8 mouse cellular contexts compared by ENCODE assay signal in genomic region chr12:79192193-79192592, GRCm38 (mm10). TPM values are rescaled to one million over a fixed set of nuclear protein-coding genes. Genes with fewer than 3 reads are reported as not detected.
A peak's percentile ranks its signal among the peaks of the same experiment; 100 is the strongest.
DNase-seq lines count a peak whose midpoint lies in the region; ATAC-seq and TF ChIP-seq lines count a peak whose summit lies in the region.

Gene Rdh11, minus strand, starts transcription at chr12:79192293.

- peaks cover 5% of the 10 kb centered on the region; the same call in 1 of the 2 replicates for H3K79me2 ChIP-seq in liver, adult 2 months (ENCODE audit: control insufficient read depth, insufficient read depth, low read length)

- H3K4me2 ChIP-seq in hindbrain, embryonic 13.5 days: peak within 1 kb of the TSS; percentile 76
- peak within 1 kb of the TSS; percentile 87 for H3K4me2 ChIP-seq in liver, embryonic 15.5 days

- H3K4me1 ChIP-seq in liver, adult 2 months (ENCODE audit: control insufficient read depth, insufficient read depth, low read length): peaks cover 11% of the 10 kb centered on the region
- peaks cover 20% of the 10 kb centered on the region for H3K4me1 ChIP-seq in hindbrain, embryonic 13.5 days (replicated peaks)
- H3K4me1 ChIP-seq in liver, embryonic 15.5 days (replicated peaks): peaks cover 23% of the 10 kb centered on the region

- DNase-seq in liver, adult 2 months (ENCODE audit: extremely low read depth, low read depth, low spot score): no peak
- no peak for DNase-seq in liver
- DNase-seq in brain, embryonic 14.5 days (ENCODE audit: low read depth): no peak
- DNase-seq in gastrocnemius, postnatal 25 days: no peak
- DNase-seq in cerebellum, postnatal 36 days: no peak
- no peak for DNase-seq in right cerebral cortex, adult 2 months (ENCODE audit: low spot score in 2 of 2)

- no peak for ATAC-seq in hindbrain, embryonic 13.5 days (ENCODE audit: low FRiP score)
- ATAC-seq in liver, embryonic 15.5 days (ENCODE audit: insufficient read depth): no peak

- no peak for TF ChIP-seq POLR2A in liver, adult 2 months (IDR thresholded peaks at IDR 0.05; ENCODE audit: extremely low read depth, insufficient read depth, low read length)
- TF ChIP-seq POLR2A in brain, embryonic 14.5 days (IDR thresholded peaks at IDR 0.05; ENCODE audit: borderline replicate concordance, extremely low read depth, insufficient read depth, insufficient read length, poor library complexity, severe bottlenecking): no peak

- TF ChIP-seq CTCF in liver, adult 2 months (IDR thresholded peaks at IDR 0.05; ENCODE audit: low read depth, low read length): no peak
- no peak for TF ChIP-seq CTCF in brain, embryonic 14.5 days (IDR thresholded peaks at IDR 0.05; ENCODE audit: borderline replicate concordance, extremely low read depth, insufficient read depth, insufficient read length)

- peak within 1 kb of the TSS; percentile 56 for H3K9ac ChIP-seq in liver, adult 2 months (ENCODE audit: low read depth, low read length)
- peak within 1 kb of the TSS; percentile 80 for H3K9ac ChIP-seq in hindbrain, embryonic 13.5 days
- peak within 1 kb of the TSS; percentile 66 for H3K9ac ChIP-seq in liver, embryonic 15.5 days

- 46% methylated on average over 6 of the region's 6 CpGs for WGBS in liver, adult 2 months
- 62% methylated on average over 6 of the region's 6 CpGs for WGBS in hindbrain, embryonic 13.5 days
- 62% methylated on average over 6 of the region's 6 CpGs for WGBS in liver, embryonic 15.5 days (ENCODE audit: insufficient replicate concordance)

- peak within 1 kb of the TSS; percentile 71 for H3K27ac ChIP-seq in liver, adult 2 months (replicated peaks; ENCODE audit: insufficient read depth, low read depth, low read length)
- H3K27ac ChIP-seq in hindbrain, embryonic 13.5 days: peak within 1 kb of the TSS; percentile 81
- peak within 1 kb of the TSS; percentile 76 for H3K27ac ChIP-seq in liver, embryonic 15.5 days (replicated peaks)

- H3K36me3 ChIP-seq in liver, adult 2 months (ENCODE audit: control insufficient read depth, insufficient read depth, low read length): peaks cover 13% of the 10 kb centered on the region
- peaks cover 13% of the 10 kb centered on the region for H3K36me3 ChIP-seq in hindbrain, embryonic 13.5 days
- peaks cover 13% of the 10 kb centered on the region for H3K36me3 ChIP-seq in liver, embryonic 15.5 days (replicated peaks)

- H3K9me3 ChIP-seq in hindbrain, embryonic 13.5 days: no peaks in the 10 kb centered on the region
- H3K9me3 ChIP-seq in liver, embryonic 15.5 days (replicated peaks): no peaks in the 10 kb centered on the region

- H3K27me3 ChIP-seq in liver, adult 2 months (ENCODE audit: control insufficient read depth, insufficient read depth, low read length): no peaks in the 10 kb centered on the region
- H3K27me3 ChIP-seq in hindbrain, embryonic 13.5 days: no peaks in the 10 kb centered on the region
- H3K27me3 ChIP-seq in liver, embryonic 15.5 days: no peaks in the 10 kb centered on the region

- peak within 1 kb of the TSS; percentile 76 for H3K4me3 ChIP-seq in liver, adult 2 months (ENCODE audit: insufficient read depth, low read depth, low read length)
- H3K4me3 ChIP-seq in hindbrain, embryonic 13.5 days: peak within 1 kb of the TSS; percentile 68
- peak within 1 kb of the TSS; percentile 68 for H3K4me3 ChIP-seq in liver, embryonic 15.5 days (replicated peaks)

RNA-seq across cellular contexts. Expression of gene Rdh11, which starts in this region (rescaled TPM):
- 53.1 and 60.5 TPM in 2 replicates for total RNA-seq in liver, adult 2 months (2014; rRNA removed)
- 37.9 and 46.4 TPM in 2 replicates for polyA plus RNA-seq in liver, adult 2 months (2012; rRNA removed)
- 24.3 and 25.9 TPM in 2 replicates for polyA plus RNA-seq in brain, embryonic 14.5 days (2012; rRNA removed)
- 25.4 and 26.2 TPM in 2 replicates for polyA plus RNA-seq in hindbrain, embryonic 13.5 days (2015; fragmentation: Nextera tagmentation; extraction: Ambion mirVana)
- polyA plus RNA-seq in liver, embryonic 15.5 days (2015; fragmentation: Nextera tagmentation; extraction: Ambion mirVana): 20.8 and 22.2 TPM in 2 replicates
- 1 to 10 TPM; 2.4 to 2.7 TPM for total RNA-seq in gastrocnemius, postnatal 25 days (2021)

Comparison
In these comparisons a context has a peak if more than half of its experiments do, and no peak if none do; other contexts are left out.
1. RNA of gene Rdh11 (total RNA-seq): 53.1 to 60.5 TPM in liver, adult 2 months; 2.4 to 2.7 TPM in gastrocnemius, postnatal 25 days; every median in the first group is over 10 times any median in the second.
2. Peak in every context shown above with its lines, with median percentiles within 50 percentile points of each other: H3K27ac ChIP-seq, H3K4me3 ChIP-seq and H3K9ac ChIP-seq.